Mouse (Mus musculus) left cerebral cortex, postnatal 25 days (tissue): Measurements from ENCODE around the gene Als2cl. TPM values are rescaled to one million over a fixed set of nuclear protein-coding genes. Genes with fewer than 3 reads are reported as not detected.
A peak's percentile ranks its signal among the peaks of the same experiment; 100 is the strongest.

Experiments
- DNase-seq, 2 experiments: peaks; one replicate each; pipeline ENCODE4 v3.0.0; 2022; ENCODE audit warnings: low spot score in 2 of 2, mixed read lengths in 1 of 2
- intact Hi-C: fragments of 180-260 bp; cut with DNase I; formaldehyde crosslinking; loops from one replicate; pipeline ENCODE4 v1.15.1; 2025
- total RNA-seq, 2 experiments: library from RNA; stranded (reverse); gene quantifications; 2 replicates each; pipeline ENCODE4 v1.2.3; 2021

Gene Als2cl
- total RNA-seq, 2 experiments from 2014 or later, result 8.2 to 10.0 TPM

DNA sequence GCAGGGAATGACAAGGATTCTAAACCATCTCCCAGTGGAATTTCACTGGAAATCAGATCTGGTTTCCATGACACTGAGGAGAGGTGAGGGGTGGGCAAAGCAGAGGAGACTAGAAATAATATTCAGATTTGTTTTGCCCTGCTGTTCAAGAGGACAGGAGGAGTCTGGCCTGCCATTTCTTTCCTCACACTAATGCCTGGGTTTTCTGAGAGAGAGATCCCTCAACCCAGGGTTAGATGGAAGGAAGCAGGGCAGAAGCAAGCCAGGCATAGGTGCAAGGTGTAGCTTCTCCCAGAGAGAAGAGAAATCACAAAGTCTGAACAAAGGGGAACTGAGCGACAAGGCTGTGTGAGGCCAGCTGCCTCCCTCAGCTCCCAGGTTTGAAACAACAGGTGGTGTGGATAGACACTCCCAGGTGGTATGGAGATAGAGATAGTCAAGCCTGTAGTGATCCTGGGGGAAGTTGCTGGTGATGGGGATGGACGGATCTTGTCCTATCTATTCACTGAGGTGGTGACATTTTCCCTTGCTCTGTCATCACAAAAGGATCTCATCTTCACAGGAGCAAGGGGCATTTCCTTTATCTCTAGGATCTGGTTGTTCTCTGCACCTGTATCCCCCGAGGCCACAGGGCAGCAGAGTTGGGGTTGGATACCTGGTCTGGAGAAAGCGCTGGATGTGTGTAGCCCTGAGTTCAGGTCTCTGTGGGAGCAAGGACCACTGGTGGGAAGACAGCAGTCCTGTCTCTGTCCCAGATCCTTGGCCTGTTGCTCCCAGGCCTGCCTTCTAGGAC, 28.4 kb downstream of the Als2cl start:
- intact Hi-C loops, result no loop called here
- no peak for DNase-seq

- intact Hi-C loops, result no loop called here
- DNase-seq, result no peak
These were observed 29.0 kb downstream of the Als2cl start for GRCm38 (mm10) chr9:110908631-110909016.

GRCm38 (mm10) chr9:110909371-110909967, 29.8 kb downstream of the Als2cl start:
- DNase-seq, result peak in 1 of 2 experiments; percentile 28
- intact Hi-C loops, result no loop called here

DNA sequence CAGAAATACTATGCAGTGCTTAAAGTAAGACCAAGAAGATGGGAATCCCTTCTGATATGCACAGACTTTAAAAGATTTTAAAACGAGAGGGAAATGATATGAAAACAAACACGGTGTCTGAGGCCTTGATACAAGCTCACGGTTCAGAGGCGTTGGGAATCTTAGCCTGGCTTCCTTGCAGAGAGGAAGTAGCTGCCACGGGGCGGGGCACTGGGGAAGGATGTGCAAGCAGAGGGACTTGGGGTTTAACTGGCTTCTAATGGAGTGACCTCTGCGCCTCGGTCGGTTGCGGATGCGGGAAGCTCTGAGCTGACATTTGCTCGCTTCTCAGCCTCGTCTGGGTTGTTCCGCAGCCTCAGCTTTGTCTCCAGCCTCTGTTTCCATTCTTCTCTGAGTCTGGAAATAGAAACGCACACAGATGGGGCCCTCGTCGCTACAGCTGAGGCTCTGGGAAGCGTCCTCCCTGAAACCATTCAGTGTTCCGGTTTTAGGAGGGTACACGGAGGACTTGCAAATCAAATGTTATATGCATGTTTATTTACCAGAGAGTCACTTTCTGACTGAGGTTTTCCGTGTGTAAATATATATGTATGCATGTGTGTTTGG, 35.1 kb downstream of the Als2cl start:
- DNase-seq, result no peak
- intact Hi-C loops, result loop anchor here (5.0 kb wide), 1 partner anchor 38 kb away; the partner anchor contains the start of gene Lrrc2

DNA sequence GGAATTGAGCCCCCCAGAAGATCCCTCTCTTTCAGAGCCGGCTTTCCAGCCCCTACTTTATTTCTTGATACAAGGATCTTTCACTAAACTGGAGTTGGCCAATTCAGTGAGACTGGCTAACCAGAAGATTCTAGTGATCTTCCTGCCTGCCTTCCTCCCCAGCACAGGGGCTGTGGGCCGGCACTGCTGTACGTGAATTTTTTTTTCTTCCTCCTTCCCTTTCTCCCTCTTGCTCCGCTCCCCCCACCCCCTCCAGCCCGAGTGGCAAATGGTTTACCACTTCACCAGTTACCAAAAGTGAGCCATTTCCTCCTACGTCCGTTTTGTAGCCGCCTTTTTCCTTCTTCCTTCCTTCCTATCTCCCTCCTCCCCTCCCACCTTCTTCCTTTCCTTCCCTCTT, 35.8 kb downstream of the Als2cl start:
- no peak for DNase-seq
- intact Hi-C loops, result loop anchor here (5.0 kb wide), 1 partner anchor 37 kb away; the partner anchor contains the start of gene Lrrc2

- intact Hi-C loops, result loop anchor here (5.0 kb wide), 1 partner anchor 36 kb away; the partner anchor contains the start of gene Lrrc2
- DNase-seq, result no peak
These were observed 37.1 kb downstream of the Als2cl start, which contains the start of gene Fam240a for GRCm38 (mm10) chr9:110916786-110917185. Gene Fam240a, minus strand, starts transcription at chr9:110916861.

DNA sequence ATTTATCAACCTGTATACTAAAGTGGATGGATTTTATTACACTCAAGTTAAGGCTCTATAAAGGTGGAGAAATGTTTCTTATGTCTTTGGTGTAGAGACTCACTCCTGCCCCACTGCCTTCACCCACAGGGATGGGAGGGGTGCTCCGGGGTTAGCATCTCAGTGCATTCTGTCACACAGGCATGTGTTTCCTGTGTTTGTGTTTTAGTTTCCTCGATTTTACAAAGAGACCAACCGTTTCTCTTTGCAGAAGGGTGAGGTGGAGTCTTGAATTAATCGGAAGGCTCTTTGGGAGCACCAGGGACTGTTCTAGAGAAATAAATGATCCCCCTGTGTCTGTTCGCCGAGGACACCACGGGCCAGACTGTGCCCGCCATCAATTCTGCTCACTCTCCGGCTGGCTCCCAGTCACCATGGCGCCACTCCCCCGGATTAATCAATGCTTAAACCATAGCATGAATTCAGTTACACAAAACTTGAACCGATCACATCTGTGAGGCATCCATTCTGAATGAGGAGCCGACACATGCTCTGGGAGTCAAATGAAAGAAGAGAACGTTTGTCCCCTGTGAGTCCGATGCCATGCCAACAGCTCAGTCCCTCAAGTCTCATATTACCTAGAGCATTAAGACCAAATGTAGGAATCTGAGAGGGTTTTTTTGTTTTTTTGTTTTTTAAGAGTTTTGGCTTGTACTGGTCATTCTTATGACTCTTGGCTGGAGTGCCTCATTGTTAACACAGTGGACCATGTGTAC, 41.2 kb downstream of the Als2cl start:
- intact Hi-C loops, result loop anchor here (5.0 kb wide), 1 partner anchor 151 kb away; no protein-coding TSS in a partner anchor
- no peak for DNase-seq

- peak; percentile 65 to 67 for DNase-seq
- intact Hi-C loops, result loop anchor here (5.0 kb wide), 1 partner anchor 150 kb away; no protein-coding TSS in a partner anchor
These were observed 43.1 kb downstream of the Als2cl start for GRCm38 (mm10) chr9:110922759-110923158.

- no peak for DNase-seq
- intact Hi-C loops, result no loop called here
These were observed 51.9 kb downstream of the Als2cl start for GRCm38 (mm10) chr9:110931573-110931972.

GRCm38 (mm10) chr9:110933850-110934437, 54.3 kb downstream of the Als2cl start:
- intact Hi-C loops, result no loop called here
- DNase-seq, result peak; percentile 32 to 56

DNA sequence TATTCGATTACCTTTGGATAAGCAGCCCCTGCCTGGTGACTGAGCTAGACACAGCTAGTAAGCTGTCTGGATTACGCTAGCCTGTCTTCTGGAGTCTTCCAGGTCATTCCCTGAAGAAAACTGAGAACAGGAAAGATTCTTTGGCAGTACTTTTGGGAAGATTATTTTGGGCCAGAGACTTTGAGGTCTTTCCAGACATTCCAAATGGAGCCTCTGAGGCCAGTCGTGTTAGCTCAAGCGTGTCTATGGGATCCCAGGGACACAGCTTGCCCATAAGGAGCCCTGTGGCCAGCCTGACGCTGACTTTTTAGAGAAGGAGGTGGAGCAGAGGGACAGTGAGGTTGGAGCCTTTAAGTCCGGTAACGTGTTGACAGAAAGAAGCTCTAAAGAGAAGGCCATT, 56.3 kb downstream of the Als2cl start:
- DNase-seq, result no peak

GRCm38 (mm10) chr9:110937506-110938490, 58.1 kb downstream of the Als2cl start:
- DNase-seq, result no peak
- intact Hi-C loops, result no loop called here

More for the DNA sequence above, 56.3 kb downstream of the Als2cl start:
- intact Hi-C loops, result no loop called here

GRCm38 (mm10) chr9:110944265-110944664, 64.6 kb downstream of the Als2cl start:
- DNase-seq, result no peak
- intact Hi-C loops, result no loop called here

DNA sequence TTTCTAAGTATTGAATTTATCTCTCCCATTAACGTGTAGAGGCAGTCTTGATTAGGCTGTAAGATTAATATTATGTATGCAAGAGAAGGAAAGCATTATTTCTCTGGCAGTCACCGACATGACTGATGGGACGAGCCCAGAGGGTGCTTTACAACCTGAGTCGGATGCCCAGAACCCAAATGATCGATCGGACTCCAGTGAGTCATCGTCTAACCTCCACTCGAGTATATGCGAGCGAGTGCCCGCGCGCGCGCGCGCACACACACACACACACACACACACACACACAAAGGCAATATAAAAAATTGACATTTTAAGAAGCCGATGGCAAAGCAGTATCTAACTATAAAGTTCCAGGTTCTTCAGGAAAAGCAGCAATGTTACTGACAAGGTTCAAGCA, 65.7 kb downstream of the Als2cl start:
- no peak for DNase-seq
- intact Hi-C loops, result no loop called here

DNA sequence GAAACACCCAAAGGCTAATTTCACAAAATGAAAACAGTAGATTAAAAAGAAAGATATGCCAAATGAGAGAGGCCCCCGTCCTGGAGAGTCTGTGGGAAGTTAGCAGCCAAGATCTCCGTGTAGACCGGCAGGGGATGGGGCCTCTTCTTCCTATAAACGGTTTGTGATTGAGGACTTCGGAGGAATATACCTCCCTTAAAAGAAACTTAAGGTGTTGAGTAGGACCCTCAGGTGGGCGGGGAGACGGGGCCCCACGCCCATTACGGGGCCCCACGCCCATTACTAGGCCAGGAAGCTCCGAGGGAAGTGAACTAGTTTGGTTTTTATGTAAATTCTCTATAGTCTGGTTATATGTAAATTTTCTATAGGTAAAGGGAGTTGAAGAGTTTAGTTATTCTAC, 66.3 kb downstream of the Als2cl start, which contains the start of gene Tdgf1:
Gene Tdgf1 (minus strand): TSS at position 233 of the 400 bp plus-strand sequence.
- no peak for DNase-seq
- intact Hi-C loops, result no loop called here

DNA sequence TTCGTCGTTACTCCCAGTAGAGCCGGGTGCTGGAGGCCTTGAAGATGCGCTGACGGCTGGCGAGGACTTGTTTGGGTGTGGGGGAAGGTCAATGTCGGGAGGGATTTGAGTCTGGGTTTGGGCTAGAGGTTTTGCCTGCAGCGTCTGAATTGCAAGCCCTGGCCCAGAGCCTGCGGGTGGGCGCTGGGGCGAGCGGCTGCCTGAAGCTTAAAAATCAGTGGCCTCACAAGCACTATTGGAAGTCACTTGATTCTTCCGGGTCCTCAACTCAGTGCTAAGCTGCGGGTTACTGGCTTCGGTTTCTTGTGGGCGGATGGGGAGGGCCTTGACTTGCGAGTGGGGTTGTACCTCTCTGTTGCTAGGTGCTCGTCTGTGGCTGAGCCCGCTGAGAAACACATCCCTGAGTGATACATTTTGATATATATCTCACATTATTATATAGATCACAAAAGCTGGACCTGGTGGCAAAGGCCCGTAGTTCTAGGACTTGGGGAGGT, 66.9 kb downstream of the Als2cl start:
- no peak for DNase-seq
- intact Hi-C loops, result no loop called here

DNA sequence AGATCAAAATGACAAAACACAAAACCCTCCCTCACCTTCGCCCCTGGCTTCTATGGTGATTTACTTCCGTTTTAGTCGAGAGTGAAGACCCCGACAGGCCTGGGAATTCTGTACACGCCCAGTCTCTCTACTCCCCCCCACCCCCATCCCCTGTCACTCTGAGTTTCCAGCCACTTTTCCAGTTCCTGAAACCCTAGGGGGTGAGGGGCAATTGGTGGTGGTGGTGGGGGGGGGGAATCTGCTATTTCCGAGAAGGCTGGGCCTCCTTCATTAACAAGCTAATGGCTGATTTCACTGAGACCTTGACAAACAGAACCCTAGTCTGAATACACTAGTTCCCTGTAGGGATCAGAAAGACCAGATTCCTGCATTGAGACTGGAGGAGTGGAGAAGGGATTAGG, 67.6 kb downstream of the Als2cl start:
- intact Hi-C loops, result no loop called here
- DNase-seq, result no peak

GRCm38 (mm10) chr9:110947900-110948299, 68.2 kb downstream of the Als2cl start:
- no peak for DNase-seq
- intact Hi-C loops, result no loop called here
